Mouse (Mus musculus) olfactory bulb, adult 2 months (tissue): ENCODE results near the gene Prr18. TPM values are rescaled to one million over a fixed set of nuclear protein-coding genes. Genes with fewer than 3 reads are reported as not detected.

Experiments used
- H3K27ac ChIP-seq: fragments of 200-500 bp; 2 replicates; pipeline ENCODE4 v1.5.1; 2012; ENCODE audit warnings: low read depth, low read length; ENCODE audit not compliant: insufficient read depth
- H3K4me1 ChIP-seq: fragments of 200-500 bp; 2 replicates; pipeline ENCODE4 v1.6.1; 2012; ENCODE audit warnings: low read length; ENCODE audit not compliant: control insufficient read depth, insufficient read depth
- H3K4me3 ChIP-seq: fragments of 200-500 bp; 2 replicates; pipeline ENCODE4 v1.5.1; 2012; ENCODE audit warnings: mild to moderate bottlenecking, low read depth, low read length, moderate library complexity; ENCODE audit not compliant: insufficient read depth
- CTCF ChIP-seq: fragments of 200-500 bp; IDR thresholded peaks from 2 replicates; pipeline ENCODE4 v1.5.1; 2012; ENCODE audit warnings: low read depth, mild to moderate bottlenecking, low read length, moderate library complexity; ENCODE audit not compliant: insufficient read depth
- POLR2A ChIP-seq: fragments of 200-500 bp; IDR thresholded peaks from 2 replicates; pipeline ENCODE4 v1.6.1; 2012; ENCODE audit warnings: mild to moderate bottlenecking, low read depth, low read length, moderate library complexity; ENCODE audit not compliant: insufficient read depth
- WGBS: fragments of 180-500 bp; shearing (Covaris S2); methylation state at CpG from one replicate; pipeline ENCODE4 v1.1.7; 2018; 5-methylcytosine and 5-hydroxymethylcytosine counted together
- polyA plus RNA-seq: library from polyadenylated mRNA; stranded (reverse); fragments of >200 nt; gene quantifications from 2 replicates; pipeline ENCODE4 v1.2.4, GENCODE M21; 2012; ENCODE audit warnings: low replicate concordance; ENCODE audit not compliant: missing spikeins, insufficient read depth, insufficient read length

Gene Prr18
- polyA plus RNA-seq, 1 experiment = not detected

DNA sequence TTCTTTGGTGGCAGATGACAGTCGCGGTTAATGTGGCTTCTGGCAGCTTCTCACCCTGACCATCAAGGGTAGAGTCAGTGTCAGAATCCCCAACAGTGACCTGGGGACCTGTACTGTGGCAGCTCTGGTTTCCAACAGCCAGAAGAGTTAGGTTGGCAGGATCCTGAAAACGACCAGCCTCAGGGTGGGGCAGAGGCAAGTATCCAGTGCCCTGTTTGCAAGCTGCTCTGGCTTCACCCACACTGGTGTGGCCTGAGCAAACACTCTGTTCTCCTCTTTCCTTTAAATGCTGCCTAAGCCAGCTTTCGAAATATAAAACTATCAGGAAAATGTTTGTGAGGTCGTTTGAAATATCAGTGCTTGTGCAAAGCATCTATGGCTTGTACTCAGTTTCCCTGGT, 6.7 kb upstream of the Prr18 start:
- TF ChIP-seq CTCF (no peak), POLR2A (no peak)
- Histone ChIP-seq H3K27ac (no peak overlapping the region), H3K4me3 (no peak overlapping the region), H3K4me1 (no peaks in the 10 kb centered on the region)
- WGBS = 77% methylated on average over 5 of the region's 5 CpGs

DNA sequence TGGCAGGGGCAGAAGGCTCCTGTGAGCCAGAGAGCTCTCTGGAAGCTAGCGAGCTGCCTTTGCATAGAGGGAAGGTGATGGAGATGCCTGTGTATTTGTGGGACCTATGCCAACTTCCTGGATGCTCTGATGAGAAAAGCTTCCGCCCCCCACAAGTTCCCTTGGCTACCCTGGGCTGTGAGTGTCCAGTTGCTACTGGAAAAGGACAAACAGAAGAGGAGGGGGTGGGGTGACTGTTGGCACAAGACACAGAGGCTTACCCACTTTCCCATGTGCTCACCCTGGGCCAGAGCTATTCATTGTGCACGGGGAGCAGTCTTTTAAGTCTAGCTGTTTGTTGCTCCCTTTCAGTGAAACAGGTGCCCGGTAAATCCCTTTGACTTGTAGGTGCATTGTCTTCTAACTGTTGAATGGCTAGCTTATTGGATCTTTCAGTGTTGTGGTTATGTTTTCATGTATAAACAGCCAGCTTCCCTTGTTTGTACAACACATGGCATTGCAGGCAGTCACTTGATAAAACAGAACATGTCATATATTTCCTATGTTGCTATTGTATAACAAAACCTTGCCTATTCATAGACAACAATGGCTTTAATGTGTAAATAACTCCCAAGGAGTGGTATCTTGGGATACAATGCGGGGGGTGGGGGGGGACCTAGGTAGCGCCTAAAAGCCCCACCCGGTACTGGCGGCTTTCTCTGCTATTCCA, 2.6 kb downstream of the Prr18 start:
- H3K4me1 ChIP-seq = peaks cover 21% of the 10 kb centered on the region
- peak overlapping the region; percentile 22; the same call in 1 of the 2 replicates for H3K27ac ChIP-seq
- peak overlapping the region; percentile 61 for H3K4me3 ChIP-seq
- 21% methylated on average over 8 of the region's 8 CpGs for WGBS
- TF ChIP-seq CTCF = no peak
- TF ChIP-seq POLR2A = no peak

DNA sequence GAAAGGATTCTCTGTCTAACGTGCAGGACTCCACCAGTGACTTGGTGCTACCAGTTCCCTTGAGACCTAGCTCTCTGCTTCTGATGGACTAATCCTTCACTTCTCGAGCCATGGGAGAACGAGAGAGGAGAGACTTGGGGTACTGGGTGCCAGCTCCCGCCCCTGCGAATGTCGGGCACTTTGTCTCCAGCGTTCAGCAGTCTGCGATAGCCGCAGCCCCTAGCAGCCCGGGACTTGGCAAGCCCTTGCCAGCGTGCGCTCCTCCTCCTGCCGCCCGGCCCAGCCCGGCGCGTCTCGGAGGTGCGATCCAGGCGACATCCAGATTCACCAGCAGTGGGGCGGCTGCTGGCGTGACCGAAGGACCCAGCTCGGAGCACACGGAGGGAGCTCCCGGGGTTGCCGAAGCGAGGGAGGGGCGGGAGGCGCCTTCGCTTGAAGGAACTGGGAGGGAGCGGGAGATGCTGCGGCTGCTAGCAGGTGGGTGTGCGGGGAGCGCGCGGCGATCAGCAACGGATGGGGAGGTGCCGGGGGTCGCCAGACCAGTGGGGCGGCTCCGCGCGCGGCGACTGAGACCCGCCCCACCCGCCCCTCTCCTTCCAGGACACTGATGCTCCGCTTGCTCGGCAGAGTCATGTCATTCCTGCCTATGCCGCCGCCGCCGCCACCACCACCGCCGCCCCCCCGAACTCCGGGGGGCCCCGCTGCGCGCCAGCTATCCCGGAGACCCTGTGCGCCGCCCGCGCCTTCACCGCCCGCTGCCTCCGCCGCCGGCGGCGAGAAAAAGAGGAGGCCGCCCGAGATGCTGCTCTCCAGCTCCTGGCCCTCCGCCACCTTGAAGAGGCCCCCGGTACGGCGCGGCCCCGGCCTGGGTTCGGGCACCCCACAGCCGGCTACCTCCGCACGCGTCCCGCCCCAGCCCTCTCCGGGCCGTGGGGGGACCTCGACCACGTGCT, 3.4 kb downstream of the Prr18 start:
- 1% methylated on average over 76 of the region's 92 CpGs for WGBS
- peak overlapping the region; percentile 22 for H3K27ac ChIP-seq
- TF ChIP-seq CTCF (no peak), POLR2A (no peak)
- peak overlapping the region; percentile 61 for H3K4me3 ChIP-seq
- H3K4me1 ChIP-seq = peaks cover 21% of the 10 kb centered on the region

- 9% methylated on average over 45 of the region's 46 CpGs for WGBS
- H3K27ac ChIP-seq = 0 out of 2 replicates have a peak overlapping the region, but pooled peaks have one; percentile 10
- peaks cover 21% of the 10 kb centered on the region for H3K4me1 ChIP-seq
- peak overlapping the region; percentile 61 for H3K4me3 ChIP-seq
- TF ChIP-seq CTCF = no peak
- TF ChIP-seq POLR2A = no peak
Measured at GRCm38 (mm10) chr17:8341360-8341963, 4.2 kb downstream of the Prr18 start.

DNA sequence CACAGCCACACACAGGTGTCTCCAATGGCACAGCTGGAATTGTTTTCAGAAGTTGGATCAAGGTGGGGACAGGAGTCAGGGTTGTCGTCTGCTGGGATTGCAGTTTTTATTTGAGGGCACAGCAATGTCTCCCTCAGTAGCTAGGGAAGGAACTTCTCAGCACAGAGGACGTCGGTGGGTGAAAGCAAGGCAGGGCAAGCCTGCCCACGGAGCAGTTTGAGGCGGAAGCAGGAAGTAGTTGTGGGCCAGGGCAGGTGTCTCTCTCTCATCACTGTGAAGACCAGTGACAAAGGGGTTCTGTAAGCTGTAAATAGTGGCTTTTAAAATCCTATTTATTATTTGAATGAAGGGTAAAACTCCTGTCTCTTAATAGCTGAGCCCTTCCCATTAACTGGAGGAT, 5.4 kb downstream of the Prr18 start:
- no peak overlapping the region for H3K27ac ChIP-seq
- peaks cover 21% of the 10 kb centered on the region for H3K4me1 ChIP-seq
- TF ChIP-seq POLR2A (no peak), CTCF (no peak)
- no peak overlapping the region for H3K4me3 ChIP-seq
- WGBS = 48% methylated on average over 5 of the region's 5 CpGs

GRCm38 (mm10) chr17:8343416-8343815, 6.2 kb downstream of the Prr18 start:
- Histone ChIP-seq H3K4me1 (peaks cover 21% of the 10 kb centered on the region), H3K27ac (no peak overlapping the region), H3K4me3 (no peak overlapping the region)
- no peak for TF ChIP-seq CTCF
- TF ChIP-seq POLR2A = no peak
- 66% methylated on average over 6 of the region's 6 CpGs for WGBS

- WGBS = 48% methylated on average over 5 of the region's 5 CpGs
- no peak for TF ChIP-seq CTCF
- TF ChIP-seq POLR2A = no peak
- no peak overlapping the region for H3K27ac ChIP-seq
Measured at GRCm38 (mm10) chr17:8347765-8348285, 10.6 kb downstream of the Prr18 start.

DNA sequence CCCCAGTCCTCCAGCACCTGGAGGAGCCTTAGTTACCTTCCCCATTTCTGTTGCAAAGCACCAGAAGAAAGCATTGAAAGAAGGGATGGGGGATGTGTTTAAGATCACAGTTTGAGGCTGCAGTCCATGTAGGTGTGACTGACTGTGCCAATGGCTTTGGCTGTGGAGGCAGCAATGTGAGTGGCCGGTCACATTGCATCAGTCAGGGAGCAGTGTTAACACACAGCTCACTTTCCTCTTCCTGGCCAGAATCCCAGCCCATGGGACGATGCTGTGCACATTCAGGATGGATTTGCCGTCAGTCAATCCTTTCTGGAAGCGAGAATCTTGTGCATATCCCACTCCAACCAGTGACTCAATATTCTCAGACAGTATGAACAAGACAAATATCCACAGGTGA, 11.7 kb downstream of the Prr18 start:
- no peak overlapping the region for H3K27ac ChIP-seq
- 83% methylated on average over 4 of the region's 4 CpGs for WGBS
- H3K4me3 ChIP-seq = no peak overlapping the region
- TF ChIP-seq CTCF (no peak), POLR2A (no peak)
- no peaks in the 10 kb centered on the region for H3K4me1 ChIP-seq

More at GRCm38 (mm10) chr17:8347765-8348285, 10.6 kb downstream of the Prr18 start:
- Histone ChIP-seq H3K4me1 (no peaks in the 10 kb centered on the region), H3K4me3 (no peak overlapping the region)

DNA sequence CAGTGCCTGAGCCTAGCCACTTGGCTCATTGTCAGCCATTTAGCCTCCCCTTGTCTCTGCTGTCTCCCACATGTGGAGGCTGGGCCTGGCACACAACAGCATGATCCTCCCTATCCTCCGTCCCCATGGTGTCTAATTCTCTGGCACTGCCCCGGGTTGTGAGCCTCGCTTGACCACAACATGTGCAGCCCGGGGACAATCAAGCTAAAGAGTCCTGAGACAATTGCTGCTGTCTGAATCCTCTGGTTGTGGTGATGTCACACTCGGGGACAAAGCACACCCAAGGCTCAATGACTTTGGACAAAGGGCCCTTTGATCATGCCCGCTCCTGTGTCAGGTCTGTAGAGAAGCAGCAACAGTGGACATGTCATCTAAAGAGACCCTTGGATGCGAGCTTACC, 13.8 kb downstream of the Prr18 start:
- H3K4me1 ChIP-seq = no peaks in the 10 kb centered on the region
- no peak overlapping the region for H3K27ac ChIP-seq
- H3K4me3 ChIP-seq = no peak overlapping the region
- 49% methylated on average over 7 of the region's 7 CpGs for WGBS
- TF ChIP-seq CTCF (no peak), POLR2A (no peak)
